Mouse (Mus musculus): ENCODE data around the gene Vangl2.

GRCm38 (mm10) chr1:172017517-172018070 lies 10.7 kb downstream of the Vangl2 start:
- TF ChIP-seq POLR2A (IDR thresholded peaks at IDR 0.05; ENCODE audit: control insufficient read depth in 1 of 2, insufficient read depth in 1 of 2, low read depth in 1 of 2, low read length in 2 of 2, poor library complexity in 1 of 2) (no peak), EP300 (IDR thresholded peaks at IDR 0.05; ENCODE audit: low read depth in 1 of 2, low read length in 2 of 2) (no peak), ZKSCAN1 (IDR thresholded peaks at IDR 0.05; ENCODE audit: low read depth, low read length) (no peak), ZC3H11A (IDR thresholded peaks at IDR 0.05; ENCODE audit: low read depth, low read length) (no peak), CTCF (IDR thresholded peaks at IDR 0.05 in 2 of 3, conservative IDR thresholded peaks at IDR 0.05 in 1 of 3; ENCODE audit: control insufficient read depth in 1 of 3, insufficient read depth in 1 of 3, low read depth in 2 of 3, low read length in 3 of 3, poor library complexity in 1 of 3, severe bottlenecking in 1 of 3) (no peak), MXI1 (IDR thresholded peaks at IDR 0.05; ENCODE audit: low read depth, low read length) (no peak)
